Mouse (Mus musculus) left cerebral cortex, adult 11 months (tissue): ENCODE data around the gene Sdr39u1.

Experiments
- DNase-seq: peaks from one replicate; pipeline ENCODE4 v3.0.0; 2022; ENCODE audit warnings: low spot score

Gene Sdr39u1

GRCm38 (mm10) chr14:55899701-55900413, at the start of gene Sdr39u1:
Gene Sdr39u1, minus strand, starts transcription at chr14:55900293.
- peak; percentile 86 for DNase-seq

- DNase-seq, result no peak
Observed at GRCm38 (mm10) chr14:55946269-55946969, 46.3 kb upstream of the Sdr39u1 start.

GRCm38 (mm10) chr14:55944575-55944974, 44.5 kb upstream of the Sdr39u1 start, which contains the start of gene Cma1:
Gene Cma1, minus strand, starts transcription at chr14:55944675.
- DNase-seq, result no peak

GRCm38 (mm10) chr14:55943601-55944000, 43.5 kb upstream of the Sdr39u1 start:
- no peak for DNase-seq

- DNase-seq, result no peak
Observed at GRCm38 (mm10) chr14:55940070-55940800, 40.1 kb upstream of the Sdr39u1 start.

GRCm38 (mm10) chr14:55933586-55933985, 33.5 kb upstream of the Sdr39u1 start:
- DNase-seq, result no peak

GRCm38 (mm10) chr14:55929263-55929997, 29.3 kb upstream of the Sdr39u1 start:
- DNase-seq, result no peak

- DNase-seq, result no peak
Observed at GRCm38 (mm10) chr14:55926847-55927246, 26.8 kb upstream of the Sdr39u1 start.

- DNase-seq, result no peak
Observed at GRCm38 (mm10) chr14:55922475-55923232, 22.6 kb upstream of the Sdr39u1 start.

GRCm38 (mm10) chr14:55918240-55919082, 18.4 kb upstream of the Sdr39u1 start:
- peak; percentile 70 for DNase-seq

GRCm38 (mm10) chr14:55913406-55913805, 13.3 kb upstream of the Sdr39u1 start:
- DNase-seq, result no peak

GRCm38 (mm10) chr14:55905518-55905917, 5.4 kb upstream of the Sdr39u1 start:
- DNase-seq, result no peak

- DNase-seq, result no peak
Observed at GRCm38 (mm10) chr14:55900414-55900755, 292 bp upstream of the Sdr39u1 start.

- no peak for DNase-seq
Observed at GRCm38 (mm10) chr14:55898947-55899346, 1.1 kb downstream of the Sdr39u1 start.

- no peak for DNase-seq
Observed at GRCm38 (mm10) chr14:55897671-55898070, 2.4 kb downstream of the Sdr39u1 start.

GRCm38 (mm10) chr14:55886571-55887382, 13.3 kb downstream of the Sdr39u1 start:
- DNase-seq, result no peak

- peak; percentile 27 for DNase-seq
Observed at GRCm38 (mm10) chr14:55885791-55886271, 14.3 kb downstream of the Sdr39u1 start.

- DNase-seq, result no peak
Observed at GRCm38 (mm10) chr14:55885114-55885790, 14.8 kb downstream of the Sdr39u1 start.

GRCm38 (mm10) chr14:55884713-55885113, 15.4 kb downstream of the Sdr39u1 start, which contains the start of gene Khnyn:
Gene Khnyn, plus strand, starts transcription at chr14:55884947.
- DNase-seq, result peak; percentile 71
